Mouse (Mus musculus) heart, embryonic 16.5 days (tissue): ENCODE measurements around the gene Sec24c. TPM values are rescaled to one million over a fixed set of nuclear protein-coding genes. Genes with fewer than 3 reads are reported as not detected.

Experiments used
- ATAC-seq: fragments of 200-750 bp; cut with Nextera tagmentation; replicated peaks from 2 replicates; pipeline ENCODE4 v1.8.0; 2017; ENCODE audit warnings: moderate number of reproducible peaks; ENCODE audit not compliant: insufficient read depth, low FRiP score; ENCODE audit errors: extremely low read depth
- H3K27ac ChIP-seq: fragments of 300-500 bp; sonication (generic); 2 replicates; pipeline ENCODE4 v1.5.1; 2014; ENCODE audit warnings: mild to moderate bottlenecking, low read length, control low read depth, moderate library complexity
- H3K27me3 ChIP-seq: fragments of 300-500 bp; sonication (generic); 2 replicates; pipeline ENCODE4 v1.6.1; 2014; ENCODE audit warnings: low read length, mixed read lengths; ENCODE audit not compliant: control insufficient read depth, insufficient read depth
- H3K36me3 ChIP-seq: fragments of 300-500 bp; sonication (generic); 2 replicates; pipeline ENCODE4 v1.6.1; 2014; ENCODE audit not compliant: control insufficient read depth, insufficient read depth
- H3K4me1 ChIP-seq: fragments of 300-500 bp; sonication (generic); 2 replicates; pipeline ENCODE4 v1.6.1; 2014; ENCODE audit warnings: low read length, mixed read lengths; ENCODE audit not compliant: control insufficient read depth, insufficient read depth
- H3K4me2 ChIP-seq: fragments of 300-500 bp; sonication (generic); 2 replicates; pipeline ENCODE4 v1.6.1; 2014; ENCODE audit warnings: low read depth, mild to moderate bottlenecking, control low read depth, low read length
- H3K4me3 ChIP-seq: fragments of 300-500 bp; sonication (generic); 2 replicates; pipeline ENCODE4 v1.5.1; 2014; ENCODE audit warnings: mild to moderate bottlenecking, control low read depth, low read length
- H3K9ac ChIP-seq: fragments of 300-500 bp; sonication (generic); 2 replicates; pipeline ENCODE4 v1.6.1; 2014; ENCODE audit warnings: low read length, control low read depth
- H3K9me3 ChIP-seq: fragments of 300-500 bp; sonication (generic); replicated peaks from 2 replicates; pipeline ENCODE4 v1.6.1; 2016; ENCODE audit warnings: low read length; ENCODE audit not compliant: control insufficient read depth
- WGBS: fragments of 180-500 bp; shearing (Covaris S2); extraction: QIAGEN DNeasy Blood & Tissue Kit; methylation state at CpG from one replicate; pipeline ENCODE4 v1.1.7; 2014; 5-methylcytosine and 5-hydroxymethylcytosine counted together
- polyA plus RNA-seq: library from polyadenylated mRNA; unstranded; fragments of >200 nt; fragmentation: Nextera tagmentation; extraction: Ambion mirVana; gene quantifications from 2 replicates; pipeline ENCODE4 v1.2.1, GENCODE M21; 2015

Sec24c gene
- polyA plus RNA-seq, 1 experiment from 2014 or later: 73.2 TPM

- H3K4me2 ChIP-seq: peak overlapping the region; percentile 94
- no peaks in the 10 kb centered on the region for H3K36me3 ChIP-seq
- H3K27ac ChIP-seq: peak overlapping the region; percentile 96
- no peaks in the 10 kb centered on the region for H3K9me3 ChIP-seq
- H3K4me1 ChIP-seq: peaks cover 11% of the 10 kb centered on the region
- peak overlapping the region; percentile 98 for H3K9ac ChIP-seq
- peak overlapping the region; percentile 90 for H3K4me3 ChIP-seq
- WGBS: 5% methylated on average over 16 of the region's 16 CpGs
- peak; percentile 23 for ATAC-seq
- H3K27me3 ChIP-seq: no peaks in the 10 kb centered on the region
These were observed 34.0 kb upstream of the Sec24c start for GRCm38 (mm10) chr14:20639918-20640619.

- peak; percentile 92 for ATAC-seq
- Histone ChIP-seq H3K4me1 (peaks cover 11% of the 10 kb centered on the region), H3K9ac (peak within 1 kb of the TSS; percentile 98), H3K27ac (peak within 1 kb of the TSS; percentile 96), H3K9me3 (no peaks in the 10 kb centered on the region), H3K36me3 (no peaks in the 10 kb centered on the region), H3K4me3 (peak within 1 kb of the TSS; percentile 90), H3K27me3 (no peaks in the 10 kb centered on the region), H3K4me2 (peak within 1 kb of the TSS; percentile 94)
- under 1% methylated on average over 73 of the region's 73 CpGs for WGBS
These were observed 33.3 kb upstream of the Sec24c start, which contains the start of gene Usp54 for GRCm38 (mm10) chr14:20640644-20641437. Gene Usp54 (minus strand): TSS chr14:20641063.

- ATAC-seq: 0 out of 2 replicates have a peak, but pooled peaks have one; percentile 2
- peak overlapping the region; percentile 98 for H3K9ac ChIP-seq
- H3K27me3 ChIP-seq: no peaks in the 10 kb centered on the region
- 15% methylated on average over 10 of the region's 10 CpGs for WGBS
- no peaks in the 10 kb centered on the region for H3K36me3 ChIP-seq
- H3K4me2 ChIP-seq: peak overlapping the region; percentile 86
- peak overlapping the region; percentile 90 for H3K4me3 ChIP-seq
- peak overlapping the region; percentile 96 for H3K27ac ChIP-seq
- peaks cover 11% of the 10 kb centered on the region for H3K4me1 ChIP-seq
- no peaks in the 10 kb centered on the region for H3K9me3 ChIP-seq
These were observed 32.7 kb upstream of the Sec24c start for GRCm38 (mm10) chr14:20641438-20641875.

- Histone ChIP-seq H3K27me3 (no peaks in the 10 kb centered on the region), H3K4me2 (no peak overlapping the region), H3K27ac (no peak overlapping the region), H3K4me3 (no peak overlapping the region), H3K4me1 (peaks cover 7% of the 10 kb centered on the region), H3K9me3 (no peaks in the 10 kb centered on the region), H3K36me3 (no peaks in the 10 kb centered on the region), H3K9ac (no peak overlapping the region)
- 55% methylated on average over 3 of the region's 3 CpGs for WGBS
- no peak for ATAC-seq
These were observed 28.6 kb upstream of the Sec24c start for GRCm38 (mm10) chr14:20645547-20645946.

- H3K4me1 ChIP-seq: peaks cover 7% of the 10 kb centered on the region
- H3K27ac ChIP-seq: no peak overlapping the region
- no peak overlapping the region for H3K4me3 ChIP-seq
- H3K9ac ChIP-seq: no peak overlapping the region
- no peak for ATAC-seq
- H3K36me3 ChIP-seq: no peaks in the 10 kb centered on the region
- H3K4me2 ChIP-seq: no peak overlapping the region
- no peaks in the 10 kb centered on the region for H3K27me3 ChIP-seq
- no peaks in the 10 kb centered on the region for H3K9me3 ChIP-seq
These were observed 27.7 kb upstream of the Sec24c start for GRCm38 (mm10) chr14:20646381-20646780.

- Histone ChIP-seq H3K27ac (no peak overlapping the region), H3K27me3 (no peaks in the 10 kb centered on the region), H3K4me3 (no peak overlapping the region), H3K4me2 (no peak overlapping the region), H3K36me3 (no peaks in the 10 kb centered on the region), H3K4me1 (peaks cover 4% of the 10 kb centered on the region), H3K9ac (no peak overlapping the region), H3K9me3 (no peaks in the 10 kb centered on the region)
- WGBS: 74% methylated on average over 2 of the region's 2 CpGs
- no peak for ATAC-seq
These were observed 23.1 kb upstream of the Sec24c start for GRCm38 (mm10) chr14:20651000-20651399.

GRCm38 (mm10) chr14:20651722-20652256 is 22.3 kb upstream of the Sec24c start:
- 47% methylated on average over 4 of the region's 4 CpGs for WGBS
- H3K9me3 ChIP-seq: no peaks in the 10 kb centered on the region
- H3K36me3 ChIP-seq: no peaks in the 10 kb centered on the region
- ATAC-seq: 0 out of 2 replicates have a peak, but pooled peaks have one; percentile 21
- no peak overlapping the region for H3K27ac ChIP-seq
- H3K9ac ChIP-seq: 0 out of 2 replicates have a peak overlapping the region, but pooled peaks have one; percentile 20
- H3K4me3 ChIP-seq: no peak overlapping the region
- no peaks in the 10 kb centered on the region for H3K27me3 ChIP-seq
- H3K4me1 ChIP-seq: peaks cover 10% of the 10 kb centered on the region
- no peak overlapping the region for H3K4me2 ChIP-seq

GRCm38 (mm10) chr14:20654690-20655421 is 19.3 kb upstream of the Sec24c start:
- Histone ChIP-seq H3K9ac (no peak overlapping the region), H3K9me3 (no peaks in the 10 kb centered on the region), H3K4me3 (no peak overlapping the region), H3K36me3 (no peaks in the 10 kb centered on the region), H3K27me3 (no peaks in the 10 kb centered on the region), H3K4me2 (no peak overlapping the region), H3K4me1 (peaks cover 15% of the 10 kb centered on the region), H3K27ac (peak overlapping the region; percentile 54)
- no peak for ATAC-seq
- WGBS: 60% methylated on average over 9 of the region's 9 CpGs
